Comparison of ENCODE assay signal across 17 mouse cellular contexts in the genomic region with DNA sequence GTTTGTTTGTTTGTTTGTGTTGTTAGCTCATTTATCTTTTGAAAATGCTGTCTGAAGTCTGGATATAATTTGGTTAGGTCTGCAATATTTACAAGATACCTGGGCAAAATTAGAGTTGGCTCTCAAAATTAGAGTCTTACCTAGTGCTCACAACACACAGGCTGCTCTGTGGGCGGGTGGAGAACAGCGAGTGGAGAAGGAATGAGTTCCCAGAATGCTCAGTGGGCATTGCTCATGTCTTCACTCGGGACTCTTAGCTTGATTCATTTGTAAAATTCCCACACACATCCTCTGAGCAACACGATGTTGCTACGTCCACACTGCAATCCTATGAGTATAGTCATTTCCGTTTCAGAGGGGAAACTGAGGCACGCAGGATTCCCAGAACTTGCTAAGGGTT.
DNase-seq lines count a peak whose midpoint lies in the region.
"Had no signal": no experiment of that assay in that cellular context is flagged by ENCODE, and none has a peak within 500 bp of the region (broad histone marks: within the 10 kb centered on the region; RNA-seq: fewer than 3 reads in every experiment).

No protein-coding gene starts in this region.

- H3K36me3 ChIP-seq in limb, embryonic 10.5 days = no peaks in the 10 kb centered on the region
- H3K36me3 ChIP-seq: embryonic facial prominence, embryonic 10.5 days; heart, embryonic 15.5 days had no signal

- H3K27me3 ChIP-seq in limb, embryonic 10.5 days (ENCODE audit: low read depth, poor library complexity, severe bottlenecking) = no peaks in the 10 kb centered on the region
- H3K27me3 ChIP-seq: heart, embryonic 15.5 days had no signal

- no peak overlapping the region for H3K4me3 ChIP-seq in limb, embryonic 10.5 days
- H3K4me3 ChIP-seq: embryonic facial prominence, embryonic 10.5 days; forebrain, embryonic 13.5 days; heart, adult 2 months; heart, embryonic 15.5 days had no signal

- H3K9me3 ChIP-seq in limb, embryonic 10.5 days (replicated peaks) = no peaks in the 10 kb centered on the region
- H3K9me3 ChIP-seq: embryonic facial prominence, embryonic 10.5 days; forebrain, embryonic 13.5 days; heart, embryonic 15.5 days had no signal

- DNase-seq in layer of hippocampus, adult 9-11 months = peak; percentile 42
- DNase-seq in layer of hippocampus, postnatal 14 days (ENCODE audit: low spot score in 2 of 2) = no peak
- peak; percentile 34 for DNase-seq in right cerebral cortex, adult 18-20 months
- no peak for DNase-seq in right cerebral cortex, postnatal 4 days
- no peak for DNase-seq in limb, embryonic 10.5 days (ENCODE audit: low spot score)
- DNase-seq in retina, postnatal 1 day = no peak
- no peak for DNase-seq in adrenal gland, postnatal 25 days
- DNase-seq: adrenal gland, postnatal 10 days; cerebellum, adult 18-20 months; cerebellum, adult 9-11 months; forebrain, postnatal 0 days; gastrocnemius, postnatal 14 days; heart, adult 2 months; heart, postnatal 14 days had no signal

- 93% methylated on average over 7 of the region's 7 CpGs for WGBS in limb, embryonic 10.5 days

- H3K4me1 ChIP-seq in limb, embryonic 10.5 days = peaks cover 57% of the 10 kb centered on the region
- H3K4me1 ChIP-seq: heart, embryonic 15.5 days had no signal

- peak overlapping the region; percentile 6; the same call in 1 of the 2 replicates for H3K27ac ChIP-seq in limb, embryonic 10.5 days
- H3K27ac ChIP-seq: embryonic facial prominence, embryonic 10.5 days; heart, adult 2 months; heart, embryonic 15.5 days had no signal

Comparison
In these comparisons a context has a peak if more than half of its experiments do, and no peak if none do; other contexts are left out.
1. DNase-seq: peak in layer of hippocampus, adult 9-11 months (single experiment) and right cerebral cortex, adult 18-20 months (single experiment); none in layer of hippocampus, postnatal 14 days (0 of 2), right cerebral cortex, postnatal 4 days (single experiment), limb, embryonic 10.5 days (single experiment), retina, postnatal 1 day (single experiment) and adrenal gland, postnatal 25 days (single experiment).